Mouse (Mus musculus) ES-E14 (cell line): ENCODE data around the gene Fuz. TPM values are rescaled to one million over a fixed set of nuclear protein-coding genes. Genes with fewer than 3 reads are reported as not detected.
A peak's percentile ranks its signal among the peaks of the same experiment; 100 is the strongest.

Experiments used
- DNase-seq: peaks from one replicate; pipeline ENCODE4 v3.0.0-alpha.2; 2013; ENCODE audit warnings: low read depth, low spot score
- H3K27ac ChIP-seq: 2 replicates; pipeline ENCODE4 v1.5.1; 2012; ENCODE audit warnings: low read depth, mild to moderate bottlenecking, low read length, moderate library complexity, mixed read lengths; ENCODE audit not compliant: poor library complexity, insufficient read depth, severe bottlenecking
- H3K36me3 ChIP-seq: 2 replicates; pipeline ENCODE4 v1.6.1; 2012; ENCODE audit warnings: mild to moderate bottlenecking, low read length, moderate library complexity, mixed read lengths; ENCODE audit not compliant: control insufficient read depth, poor library complexity, insufficient read depth, severe bottlenecking
- H3K4me1 ChIP-seq, 2 experiments: fragments of 150-350 bp in 1 of 2; sonication (generic) in 1 of 2; 2 replicates each; pipeline ENCODE4 v1.6.1; 2012; ENCODE audit warnings: low read length in 2 of 2, mild to moderate bottlenecking in 1 of 2, mixed read lengths in 1 of 2; ENCODE audit not compliant: control insufficient read depth in 2 of 2, insufficient read depth in 2 of 2, poor library complexity in 1 of 2
- H3K4me3 ChIP-seq, 2 experiments: fragments of 150-350 bp in 1 of 2; sonication (generic) in 1 of 2; 2 replicates each; pipeline ENCODE4 v1.5.1; 2012; ENCODE audit warnings: low read length in 2 of 2, low read depth in 1 of 2, mild to moderate bottlenecking in 1 of 2, mixed read lengths in 1 of 2; ENCODE audit not compliant: insufficient read depth in 1 of 2, poor library complexity in 1 of 2, severe bottlenecking in 1 of 2
- H3K9ac ChIP-seq: 2 replicates; pipeline ENCODE4 v1.6.1; 2012; ENCODE audit warnings: low read depth, mild to moderate bottlenecking, low read length, mixed read lengths; ENCODE audit not compliant: poor library complexity, insufficient read depth, severe bottlenecking
- H3K9me3 ChIP-seq: fragments of 150-350 bp; sonication (generic); 2 replicates; pipeline ENCODE4 v1.6.1; 2012; ENCODE audit warnings: low read depth, mild to moderate bottlenecking, low read length; ENCODE audit not compliant: control insufficient read depth, insufficient read depth
- CHD2 ChIP-seq: IDR thresholded peaks from 2 replicates; pipeline ENCODE4 v1.6.1; 2014; ENCODE audit warnings: mild to moderate bottlenecking, low read depth, low read length, inconsistent platforms
- HCFC1 ChIP-seq: IDR thresholded peaks from 2 replicates; pipeline ENCODE4 v1.6.1; 2012; ENCODE audit warnings: low read length, inconsistent platforms, borderline replicate concordance; ENCODE audit not compliant: insufficient read depth
- MAFK ChIP-seq: IDR thresholded peaks from 2 replicates; pipeline ENCODE4 v1.6.1; 2014; ENCODE audit warnings: mild to moderate bottlenecking, low read depth, low read length, inconsistent platforms; ENCODE audit not compliant: insufficient read depth
- ZC3H11A ChIP-seq: IDR thresholded peaks from 2 replicates; pipeline ENCODE4 v1.6.1; 2012; ENCODE audit warnings: low read depth, mild to moderate bottlenecking, inconsistent platforms, low read length, borderline replicate concordance
- ZNF384 ChIP-seq: IDR thresholded peaks from 2 replicates; pipeline ENCODE4 v1.6.1; 2012; ENCODE audit warnings: low read depth, low read length, inconsistent platforms
- in situ Hi-C, 2 experiments: fragments of 600-800 bp; cut with MboI; formaldehyde crosslinking; loops; one replicate each; pipeline ENCODE4 v1.15.1; 2025; ENCODE audit warnings: low sequenced_read_pairs in 2 of 2, inconsistent platforms in 1 of 2; ENCODE audit not compliant: unreplicated experiment in 2 of 2
- total RNA-seq: library from RNA; depleted of rRNA; stranded (reverse); fragments of 300-350 nt; gene quantifications from 2 replicates; pipeline ENCODE4 v1.2.3, GENCODE M21; 2012

The Fuz gene
- total RNA-seq, 1 experiment, result 14.2 TPM

- Histone ChIP-seq H3K9me3 (no peaks in the 10 kb centered on the region), H3K27ac (peak overlapping the region; percentile 97), H3K36me3 (peaks cover 21% of the 10 kb centered on the region), H3K4me1 (peaks cover 0 to 23% of the 10 kb centered on the region in 2 experiments; a peak in 2 of 4 replicates), H3K4me3 (peak overlapping the region; percentile 85 to 86), H3K9ac (peak overlapping the region; percentile 93)
- TF ChIP-seq ZNF384 (no peak), ZC3H11A (no peak), HCFC1 (peak; percentile 90), MAFK (0 out of 2 replicates have a peak, but pooled peaks have one; percentile 14), CHD2 (0 out of 2 replicates have a peak, but pooled peaks have one; percentile 4)
- DNase-seq, result peak; percentile 88
- in situ Hi-C loops, result no loop called here
These were observed 46.3 kb upstream of the Fuz start for GRCm38 (mm10) chr7:44849416-44850111.

- TF ChIP-seq HCFC1 (no peak), CHD2 (0 out of 2 replicates have a peak, but pooled peaks have one; percentile 4), ZC3H11A (no peak)
- DNase-seq, result peak; percentile 53
These were observed 45.7 kb upstream of the Fuz start for GRCm38 (mm10) chr7:44850146-44850545.

GRCm38 (mm10) chr7:44850789-44851624 is 44.9 kb upstream of the Fuz start:
- Histone ChIP-seq H3K9ac (peak overlapping the region; percentile 93), H3K9me3 (no peaks in the 10 kb centered on the region), H3K27ac (no peak overlapping the region), H3K4me1 (peaks cover 2 to 26% of the 10 kb centered on the region in 2 experiments; a peak in 3 of 4 replicates), H3K36me3 (peaks cover 7% of the 10 kb centered on the region; the same call in 1 of the 2 replicates), H3K4me3 (peak overlapping the region; percentile 85 to 86)
- TF ChIP-seq CHD2, result no peak
- in situ Hi-C loops, result no loop called here
- DNase-seq, result no peak

More at GRCm38 (mm10) chr7:44850146-44850545, 45.7 kb upstream of the Fuz start:
- Histone ChIP-seq H3K9me3 (no peaks in the 10 kb centered on the region), H3K4me3 (peak overlapping the region; percentile 85 to 86), H3K36me3 (peaks cover 16% of the 10 kb centered on the region), H3K4me1 (peaks cover 0 to 24% of the 10 kb centered on the region in 2 experiments; a peak in 2 of 4 replicates), H3K27ac (peak overlapping the region; percentile 97), H3K9ac (peak overlapping the region; percentile 93)
- in situ Hi-C loops, result no loop called here

- Histone ChIP-seq H3K36me3 (peaks cover 2% of the 10 kb centered on the region; the same call in 1 of the 2 replicates), H3K4me1 (peaks cover 2 to 29% of the 10 kb centered on the region in 2 experiments), H3K4me3 (no peak overlapping the region), H3K9me3 (no peaks in the 10 kb centered on the region), H3K27ac (no peak overlapping the region), H3K9ac (no peak overlapping the region; the same call in 1 of the 2 replicates)
- no peak for DNase-seq
- TF ChIP-seq CHD2 (no peak), ZNF384 (no peak), ZC3H11A (no peak), MAFK (no peak), HCFC1 (no peak)
- in situ Hi-C loops, result no loop called here
These were observed 44.1 kb upstream of the Fuz start for GRCm38 (mm10) chr7:44851625-44852234.
